Mouse (Mus musculus): ENCODE results near the gene Gpr156.

The Gpr156 gene

DNA sequence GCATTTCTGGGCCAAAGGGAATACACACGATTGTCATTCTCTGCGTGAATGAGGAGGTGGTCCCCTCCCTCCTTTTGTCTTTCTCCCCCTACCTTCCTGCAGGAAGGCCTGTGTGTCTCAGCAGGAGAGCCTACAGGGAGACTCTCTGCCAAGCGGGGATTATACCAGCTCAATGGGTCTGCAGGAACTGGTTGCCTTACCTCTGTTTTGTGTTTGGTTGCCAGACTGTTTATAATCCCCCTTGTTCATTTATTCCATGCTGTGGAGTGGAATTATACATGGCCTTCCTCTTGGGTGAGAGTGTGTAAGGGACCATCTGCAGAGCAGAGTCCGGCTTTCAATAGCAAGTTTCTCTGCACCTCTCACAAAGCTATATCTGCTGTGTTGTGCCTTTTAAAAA is 10.8 kb downstream of the Gpr156 start:
- Histone ChIP-seq H3K9me3 (ENCODE audit: low read length) (no peaks in the 10 kb centered on the region), H3K4me1 (replicated peaks; ENCODE audit: low read depth, low read length) (peaks cover 7% of the 10 kb centered on the region), H3K36me3 (ENCODE audit: insufficient read depth, low read length) (no peaks in the 10 kb centered on the region), H3K27me3 (ENCODE audit: insufficient read depth, low read length) (no peaks in the 10 kb centered on the region), H3K4me3 (replicated peaks; ENCODE audit: low read length) (no peak overlapping the region)
- TF ChIP-seq NANOG (IDR thresholded peaks at IDR 0.05; ENCODE audit: borderline replicate concordance, low read length) (no peak), CTCF (conservative IDR thresholded peaks at IDR 0.05; ENCODE audit: low read length) (no peak), POU5F1 (IDR thresholded peaks at IDR 0.05; ENCODE audit: borderline replicate concordance, low read length) (no peak)

DNA sequence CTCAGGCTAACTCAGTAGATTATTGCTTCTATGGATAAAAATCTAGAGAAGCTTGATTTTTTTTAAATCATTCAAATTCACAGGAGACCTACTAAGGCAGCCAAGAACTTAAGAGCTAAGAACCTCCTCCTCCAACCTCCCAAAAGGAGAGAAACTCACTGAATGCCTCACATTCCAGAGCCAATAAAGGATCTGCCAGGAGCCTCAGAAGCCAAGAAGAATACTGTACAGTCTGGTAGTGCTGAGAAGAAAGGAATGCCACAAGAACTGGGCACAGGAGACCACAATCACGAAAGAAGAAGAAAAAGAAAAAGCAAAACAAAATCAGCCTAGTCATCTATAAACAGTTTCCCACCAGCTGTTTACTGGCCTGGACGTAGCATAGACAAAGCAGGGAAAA is 12.7 kb downstream of the Gpr156 start:
- peaks cover 7% of the 10 kb centered on the region for H3K4me1 ChIP-seq (replicated peaks; ENCODE audit: low read depth, low read length)
- no peak overlapping the region for H3K4me3 ChIP-seq (replicated peaks; ENCODE audit: low read length)
- no peaks in the 10 kb centered on the region for H3K36me3 ChIP-seq (ENCODE audit: insufficient read depth, low read length)
- no peak for TF ChIP-seq NANOG (IDR thresholded peaks at IDR 0.05; ENCODE audit: borderline replicate concordance, low read length)
- TF ChIP-seq CTCF (conservative IDR thresholded peaks at IDR 0.05; ENCODE audit: low read length): no peak
- no peak for TF ChIP-seq POU5F1 (IDR thresholded peaks at IDR 0.05; ENCODE audit: borderline replicate concordance, low read length)
- H3K27me3 ChIP-seq (ENCODE audit: insufficient read depth, low read length): 0 out of 2 replicates have a peak, but pooled peaks cover 2% of the 10 kb centered on the region
- no peaks in the 10 kb centered on the region for H3K9me3 ChIP-seq (ENCODE audit: low read length)

DNA sequence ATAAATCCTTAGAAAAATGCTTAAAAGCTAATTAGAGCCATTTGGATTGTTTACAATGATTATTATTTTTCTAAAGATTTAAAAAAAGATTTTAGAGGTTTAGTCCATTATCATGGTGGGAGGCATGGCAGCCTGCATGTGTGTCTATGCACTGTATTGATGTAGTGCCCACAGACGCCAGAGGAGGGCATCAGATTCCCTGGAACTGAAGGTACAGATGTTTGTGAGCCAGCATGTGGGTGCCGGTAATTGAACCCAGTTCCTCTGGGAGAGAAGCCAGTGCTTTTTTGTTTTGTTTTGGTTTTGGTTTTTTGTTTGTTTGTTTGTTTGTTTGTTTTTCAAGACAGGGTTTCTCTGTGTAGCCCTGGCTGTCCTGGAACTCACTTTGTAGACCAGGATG is 13.3 kb downstream of the Gpr156 start:
- no peaks in the 10 kb centered on the region for H3K9me3 ChIP-seq (ENCODE audit: low read length)
- H3K4me1 ChIP-seq (replicated peaks; ENCODE audit: low read depth, low read length): peaks cover 7% of the 10 kb centered on the region
- H3K27me3 ChIP-seq (ENCODE audit: insufficient read depth, low read length): 0 out of 2 replicates have a peak, but pooled peaks cover 2% of the 10 kb centered on the region
- H3K36me3 ChIP-seq (ENCODE audit: insufficient read depth, low read length): no peaks in the 10 kb centered on the region
- peak; percentile 34 for TF ChIP-seq CTCF (conservative IDR thresholded peaks at IDR 0.05; ENCODE audit: low read length)
- no peak for TF ChIP-seq NANOG (IDR thresholded peaks at IDR 0.05; ENCODE audit: borderline replicate concordance, low read length)
- no peak for TF ChIP-seq POU5F1 (IDR thresholded peaks at IDR 0.05; ENCODE audit: borderline replicate concordance, low read length)
- H3K4me3 ChIP-seq (replicated peaks; ENCODE audit: low read length): no peak overlapping the region

DNA sequence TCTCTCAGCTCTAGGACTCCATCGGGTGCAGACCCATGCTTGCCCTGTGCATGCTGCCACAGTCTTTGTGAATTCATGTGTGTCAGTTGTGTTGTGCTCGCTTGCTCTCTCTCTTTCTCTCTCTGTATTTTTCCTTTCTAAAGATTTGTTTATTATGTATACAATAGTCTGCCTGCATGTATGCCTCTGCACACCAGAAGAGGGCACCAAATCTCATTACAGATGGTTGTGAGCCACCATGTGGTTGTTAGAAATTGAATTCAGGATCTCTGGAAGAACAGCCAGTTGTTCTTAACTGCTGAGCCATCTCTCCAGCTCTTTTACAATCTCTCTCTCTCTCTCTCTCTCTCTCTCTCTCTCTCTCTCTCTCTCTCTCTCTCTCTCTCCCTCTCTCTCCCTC is 18.6 kb downstream of the Gpr156 start:
- Histone ChIP-seq H3K4me1 (replicated peaks; ENCODE audit: low read depth, low read length) (peaks cover 11% of the 10 kb centered on the region), H3K27me3 (ENCODE audit: insufficient read depth, low read length) (peaks cover 16% of the 10 kb centered on the region), H3K9me3 (ENCODE audit: low read length) (no peaks in the 10 kb centered on the region), H3K4me3 (replicated peaks; ENCODE audit: low read length) (no peak overlapping the region), H3K36me3 (ENCODE audit: insufficient read depth, low read length) (no peaks in the 10 kb centered on the region)
- TF ChIP-seq NANOG (IDR thresholded peaks at IDR 0.05; ENCODE audit: borderline replicate concordance, low read length): no peak
- peak; percentile 16 for TF ChIP-seq CTCF (conservative IDR thresholded peaks at IDR 0.05; ENCODE audit: low read length)

DNA sequence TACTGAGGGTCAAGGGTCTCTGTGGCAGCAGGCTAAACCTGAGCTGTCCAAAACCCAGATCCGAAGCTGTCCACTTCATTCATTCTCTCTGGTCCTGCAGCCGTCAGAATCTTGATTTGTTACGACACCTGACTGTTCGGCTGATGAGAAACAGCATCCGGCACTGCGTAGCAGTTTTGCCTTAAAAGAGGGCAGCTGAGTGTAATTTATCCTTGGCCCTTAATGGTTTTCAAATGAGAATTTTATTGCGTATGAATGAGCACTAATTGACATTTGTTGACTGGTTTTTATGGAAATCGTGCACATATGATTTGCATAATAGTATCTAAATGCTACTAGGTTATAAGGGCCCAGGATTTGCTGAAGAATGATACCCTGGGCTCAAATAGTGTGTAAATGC is 21.0 kb downstream of the Gpr156 start:
- no peak overlapping the region for H3K4me3 ChIP-seq (replicated peaks; ENCODE audit: low read length)
- peaks cover 16% of the 10 kb centered on the region for H3K27me3 ChIP-seq (ENCODE audit: insufficient read depth, low read length)
- H3K4me1 ChIP-seq (replicated peaks; ENCODE audit: low read depth, low read length): peaks cover 11% of the 10 kb centered on the region
- H3K9me3 ChIP-seq (ENCODE audit: low read length): no peaks in the 10 kb centered on the region
- no peaks in the 10 kb centered on the region for H3K36me3 ChIP-seq (ENCODE audit: insufficient read depth, low read length)
- TF ChIP-seq CTCF (conservative IDR thresholded peaks at IDR 0.05; ENCODE audit: low read length) (no peak), POU5F1 (IDR thresholded peaks at IDR 0.05; ENCODE audit: borderline replicate concordance, low read length) (no peak), NANOG (IDR thresholded peaks at IDR 0.05; ENCODE audit: borderline replicate concordance, low read length) (no peak)

DNA sequence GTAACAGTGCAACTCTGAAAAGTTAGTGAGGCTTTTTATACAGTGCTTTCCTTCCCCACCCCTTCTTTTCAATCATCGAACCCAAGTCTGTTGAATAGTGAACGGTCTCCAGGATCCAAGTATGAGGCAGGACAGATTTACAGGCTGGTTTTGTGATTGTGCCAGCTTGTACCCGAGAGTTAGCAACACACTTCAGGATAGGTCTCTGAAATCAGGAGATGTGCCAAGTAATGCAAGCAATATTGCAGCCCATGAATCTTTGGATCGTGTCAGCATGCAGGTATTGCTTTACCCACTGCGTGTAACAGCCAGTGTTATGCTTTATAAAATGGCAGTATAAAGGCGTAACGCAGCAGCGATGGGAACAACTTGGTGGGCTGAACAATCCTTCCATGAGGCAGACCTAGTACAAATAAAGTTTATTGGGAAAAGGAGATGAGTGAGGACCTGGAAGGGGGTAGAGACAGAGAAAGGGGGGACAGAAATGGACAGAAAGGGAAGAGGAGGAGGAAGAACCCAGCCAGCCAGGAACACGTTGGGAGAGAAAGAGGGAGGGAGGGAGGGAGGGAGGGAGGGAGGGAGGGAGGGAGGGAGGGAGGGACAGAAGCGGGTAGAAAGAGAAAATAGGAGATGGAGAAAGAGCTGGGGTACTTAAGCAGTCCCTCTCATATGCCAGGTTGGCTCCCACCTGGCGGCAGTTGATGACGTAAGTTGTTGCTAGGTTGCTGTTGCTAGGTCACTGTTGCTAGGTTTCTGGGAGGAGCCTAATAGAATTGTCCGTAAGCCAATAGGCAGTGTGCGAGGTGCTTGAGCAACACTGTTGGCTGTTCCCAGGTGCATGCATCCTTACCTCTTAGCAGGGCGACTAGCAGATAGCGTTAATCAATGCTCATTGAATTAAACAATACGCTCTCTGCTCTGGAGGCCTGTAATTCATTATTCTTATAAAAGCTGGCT is 22.1 kb downstream of the Gpr156 start:
- TF ChIP-seq NANOG (IDR thresholded peaks at IDR 0.05; ENCODE audit: borderline replicate concordance, low read length): no peak
- no peak for TF ChIP-seq POU5F1 (IDR thresholded peaks at IDR 0.05; ENCODE audit: borderline replicate concordance, low read length)
- no peak for TF ChIP-seq CTCF (conservative IDR thresholded peaks at IDR 0.05; ENCODE audit: low read length)
- peaks cover 14% of the 10 kb centered on the region for H3K27me3 ChIP-seq (ENCODE audit: insufficient read depth, low read length)
- peaks cover 11% of the 10 kb centered on the region for H3K4me1 ChIP-seq (replicated peaks; ENCODE audit: low read depth, low read length)
- H3K9me3 ChIP-seq (ENCODE audit: low read length): no peaks in the 10 kb centered on the region
- H3K36me3 ChIP-seq (ENCODE audit: insufficient read depth, low read length): no peaks in the 10 kb centered on the region
- no peak overlapping the region for H3K4me3 ChIP-seq (replicated peaks; ENCODE audit: low read length)

DNA sequence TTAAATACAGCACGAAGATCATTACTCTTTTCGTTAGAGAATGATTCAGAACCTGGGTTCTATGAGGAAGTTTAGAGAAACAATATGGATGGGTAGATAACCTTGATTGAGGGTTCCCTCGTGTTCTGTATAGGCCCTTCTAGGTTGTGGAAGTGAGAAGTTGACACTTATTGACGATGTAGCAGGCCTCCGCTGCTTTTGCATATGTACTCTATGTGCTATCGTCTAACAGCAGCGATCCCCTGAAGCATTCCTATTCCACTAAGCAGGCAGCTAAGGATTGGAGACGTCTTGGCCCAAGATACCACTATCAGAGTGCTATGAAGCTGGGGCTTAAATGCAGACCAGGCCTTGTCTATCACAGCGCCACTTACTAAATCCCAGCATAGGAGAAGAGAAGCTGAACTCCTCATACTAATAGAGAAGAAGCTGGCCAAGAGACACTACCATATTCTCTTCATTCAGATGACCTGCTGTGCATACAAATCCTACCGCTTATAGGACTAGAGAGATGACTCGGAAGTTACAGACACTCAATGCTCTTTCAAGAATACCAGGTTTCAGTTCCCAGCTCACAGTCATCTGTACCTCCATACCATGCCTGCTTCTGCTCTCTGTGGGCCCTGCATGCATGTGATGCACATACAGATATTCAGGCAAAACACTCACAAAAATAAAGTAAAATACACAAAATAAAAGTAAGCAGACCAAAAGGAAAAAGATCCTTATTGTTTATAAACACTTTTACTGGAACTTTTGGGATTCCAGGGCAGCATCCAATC is 23.0 kb downstream of the Gpr156 start:
- H3K36me3 ChIP-seq (ENCODE audit: insufficient read depth, low read length): no peaks in the 10 kb centered on the region
- no peak overlapping the region for H3K4me3 ChIP-seq (replicated peaks; ENCODE audit: low read length)
- no peaks in the 10 kb centered on the region for H3K9me3 ChIP-seq (ENCODE audit: low read length)
- H3K4me1 ChIP-seq (replicated peaks; ENCODE audit: low read depth, low read length): peaks cover 11% of the 10 kb centered on the region
- peaks cover 14% of the 10 kb centered on the region for H3K27me3 ChIP-seq (ENCODE audit: insufficient read depth, low read length)
- TF ChIP-seq CTCF (conservative IDR thresholded peaks at IDR 0.05; ENCODE audit: low read length): no peak
- TF ChIP-seq NANOG (IDR thresholded peaks at IDR 0.05; ENCODE audit: borderline replicate concordance, low read length): no peak
- TF ChIP-seq POU5F1 (IDR thresholded peaks at IDR 0.05; ENCODE audit: borderline replicate concordance, low read length): no peak

DNA sequence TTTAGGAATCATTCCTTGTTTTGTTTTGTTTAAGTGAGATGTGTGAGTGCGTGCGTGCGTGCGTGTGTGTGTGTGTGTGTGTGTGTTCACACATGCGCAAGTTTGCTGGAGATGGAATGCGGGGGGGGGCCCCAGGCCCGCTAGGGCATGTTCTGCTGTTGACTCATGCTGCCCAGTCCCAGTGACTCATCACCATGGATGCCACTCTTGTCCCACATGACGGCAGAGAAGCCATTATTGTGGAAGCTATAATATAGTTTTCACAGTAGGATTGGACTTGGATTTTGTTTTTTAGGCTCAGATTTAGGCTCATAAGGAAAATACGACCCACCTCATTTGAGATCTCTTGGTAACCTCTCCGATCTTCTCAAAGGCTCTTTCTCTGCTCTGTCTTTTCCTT is 24.0 kb downstream of the Gpr156 start:
- Histone ChIP-seq H3K36me3 (ENCODE audit: insufficient read depth, low read length) (no peaks in the 10 kb centered on the region), H3K9me3 (ENCODE audit: low read length) (no peaks in the 10 kb centered on the region), H3K4me1 (replicated peaks; ENCODE audit: low read depth, low read length) (peaks cover 11% of the 10 kb centered on the region), H3K4me3 (replicated peaks; ENCODE audit: low read length) (no peak overlapping the region), H3K27me3 (ENCODE audit: insufficient read depth, low read length) (peaks cover 14% of the 10 kb centered on the region)
- no peak for TF ChIP-seq NANOG (IDR thresholded peaks at IDR 0.05; ENCODE audit: borderline replicate concordance, low read length)
- no peak for TF ChIP-seq CTCF (conservative IDR thresholded peaks at IDR 0.05; ENCODE audit: low read length)
- no peak for TF ChIP-seq POU5F1 (IDR thresholded peaks at IDR 0.05; ENCODE audit: borderline replicate concordance, low read length)

Measured in E14TG2a.4 (cell line).